16 mouse cellular contexts compared by ENCODE assay signal in the genomic region with DNA sequence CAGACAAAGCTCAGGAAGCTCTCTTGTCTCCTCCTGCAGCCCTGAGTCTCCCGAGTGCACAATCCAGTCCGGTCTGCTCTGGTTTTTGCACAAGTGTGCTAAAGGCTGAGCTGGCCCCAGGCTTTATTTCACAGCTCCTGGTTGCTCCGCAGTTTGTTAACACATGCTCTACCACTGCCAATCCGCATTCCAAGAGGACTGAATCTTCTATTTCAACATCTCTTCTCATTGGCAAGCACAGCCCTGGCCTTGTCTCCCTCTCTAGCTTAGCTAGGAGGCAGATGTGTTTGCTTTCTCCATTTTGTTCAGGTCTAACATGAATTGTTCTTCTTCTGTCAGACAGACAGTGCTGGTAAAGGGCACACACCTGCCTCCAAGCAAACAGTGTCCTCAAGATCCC.
DNase-seq lines count a peak whose midpoint lies in the region; ATAC-seq and TF ChIP-seq lines count a peak whose summit lies in the region.
"Had no signal": no experiment of that assay in that cellular context is flagged by ENCODE, and none has a peak within 500 bp of the region (broad histone marks: within the 10 kb centered on the region; RNA-seq: fewer than 3 reads in every experiment).

No protein-coding gene starts in this region.

- H3K4me1 ChIP-seq in brown adipose tissue, adult 24 weeks (ENCODE audit: control insufficient read depth, insufficient read depth, insufficient read length, low read length) = no peaks in the 10 kb centered on the region
- no peaks in the 10 kb centered on the region for H3K4me1 ChIP-seq in stomach, postnatal 0 days (replicated peaks; ENCODE audit: control insufficient read depth, insufficient read depth)
- H3K4me1 ChIP-seq: midbrain, embryonic 12.5 days; neural tube, embryonic 12.5 days; stomach, embryonic 15.5 days had no signal

- 31% methylated on average over 4 of the region's 4 CpGs for WGBS in stomach, postnatal 0 days

- no peak for TF ChIP-seq EP300 in stomach, postnatal 0 days (optimal IDR thresholded peaks at IDR 0.05)

- no peak overlapping the region for H3K9ac ChIP-seq in stomach, postnatal 0 days (ENCODE audit: low read length)
- H3K9ac ChIP-seq: forebrain, embryonic 12.5 days; liver, embryonic 14.5 days; midbrain, embryonic 12.5 days; neural tube, embryonic 12.5 days; stomach, embryonic 15.5 days had no signal

- H3K9me3 ChIP-seq in stomach, postnatal 0 days (ENCODE audit: control insufficient read depth, low read length) = no peaks in the 10 kb centered on the region
- H3K9me3 ChIP-seq: forebrain, embryonic 12.5 days; midbrain, embryonic 12.5 days; neural tube, embryonic 12.5 days; stomach, embryonic 15.5 days had no signal

- H3K27ac ChIP-seq in gastrocnemius, adult 2 months = no peak overlapping the region
- H3K27ac ChIP-seq in brown adipose tissue, adult 24 weeks (replicated peaks; ENCODE audit: low read depth, low read length) = 0 out of 2 replicates have a peak overlapping the region, but pooled peaks have one; percentile 33
- H3K27ac ChIP-seq in stomach, postnatal 0 days (replicated peaks) = no peak overlapping the region
- H3K27ac ChIP-seq: forebrain, embryonic 12.5 days; liver, embryonic 14.5 days; midbrain, embryonic 12.5 days; neural tube, embryonic 12.5 days; stomach, embryonic 15.5 days had no signal

- TF ChIP-seq CTCF in gastrocnemius, adult 2 months (IDR thresholded peaks at IDR 0.05) = no peak
- TF ChIP-seq CTCF in stomach, postnatal 0 days (IDR thresholded peaks at IDR 0.05; ENCODE audit: low read depth) = no peak

- H3K27me3 ChIP-seq in stomach, postnatal 0 days (ENCODE audit: control insufficient read depth, insufficient read depth, low read length) = no peaks in the 10 kb centered on the region
- H3K27me3 ChIP-seq: forebrain, embryonic 12.5 days; midbrain, embryonic 12.5 days; neural tube, embryonic 12.5 days; stomach, embryonic 15.5 days had no signal

- H3K4me2 ChIP-seq in stomach, postnatal 0 days (replicated peaks; ENCODE audit: low read depth) = no peak overlapping the region
- H3K4me2 ChIP-seq: forebrain, embryonic 12.5 days; midbrain, embryonic 12.5 days; neural tube, embryonic 12.5 days; stomach, embryonic 15.5 days had no signal

- intact Hi-C loops in gastrocnemius, adult 2 months (cut with DNase I) = no loop called here
- intact Hi-C loops in gastrocnemius, postnatal 36 days (cut with DNase I) = no loop called here
- intact Hi-C loops in left cerebral cortex, postnatal 36 days (cut with DNase I) = no loop called here

- H3K4me3 ChIP-seq in gastrocnemius, adult 2 months = no peak overlapping the region
- H3K4me3 ChIP-seq in brown adipose tissue, adult 24 weeks (ENCODE audit: insufficient read depth, low read depth, low read length) = no peak overlapping the region
- no peak overlapping the region for H3K4me3 ChIP-seq in stomach, postnatal 0 days (ENCODE audit: low read depth, low read length)
- H3K4me3 ChIP-seq: forebrain, embryonic 12.5 days; midbrain, embryonic 12.5 days; neural tube, embryonic 12.5 days; stomach, embryonic 15.5 days had no signal

- no peaks in the 10 kb centered on the region for H3K36me3 ChIP-seq in stomach, postnatal 0 days (ENCODE audit: control insufficient read depth, insufficient read depth, low read length)
- H3K36me3 ChIP-seq: forebrain, embryonic 12.5 days; midbrain, embryonic 12.5 days; neural tube, embryonic 12.5 days; stomach, embryonic 15.5 days had no signal

- peak; percentile 56; the same call in 1 of the 2 replicates for ATAC-seq in stomach, postnatal 0 days (ENCODE audit: low FRiP score, low TSS enrichment)

- DNase-seq in gastrocnemius, adult 2 months = peak; percentile 22
- no peak for DNase-seq in gastrocnemius, postnatal 36 days
- DNase-seq in ovary, postnatal 36 days (ENCODE audit: low spot score) = peak; percentile 3
- DNase-seq in ovary, adult 18-20 months (ENCODE audit: low spot score) = no peak
- no peak for DNase-seq in stomach, postnatal 0 days (ENCODE audit: low spot score)
- DNase-seq in left cerebral cortex, postnatal 36 days (ENCODE audit: low spot score in 2 of 2) = no peak
- DNase-seq in layer of hippocampus, postnatal 36 days = no peak
- DNase-seq: cerebellum, adult 11 months; kidney, adult 18-20 months; right cerebral cortex, postnatal 14 days had no signal

Comparison
In these comparisons a context has a peak if more than half of its experiments do, and no peak if none do; other contexts are left out.
1. DNase-seq: peak in gastrocnemius, adult 2 months (single experiment) and ovary, postnatal 36 days (single experiment); none in gastrocnemius, postnatal 36 days (0 of 2), ovary, adult 18-20 months (single experiment), stomach, postnatal 0 days (single experiment), left cerebral cortex, postnatal 36 days (0 of 2) and layer of hippocampus, postnatal 36 days (0 of 2).